Mouse (Mus musculus) spleen, embryonic (tissue): ENCODE results near the gene Fam198a.

Source experiments
- CTCF ChIA-PET: fragments of 350-600 bp; sonication (Branson Sonifier 250); formaldehyde crosslinking; loops from one replicate; lab custom pipeline; 2022; lab: Charles Lee

Gene Fam198a

DNA sequence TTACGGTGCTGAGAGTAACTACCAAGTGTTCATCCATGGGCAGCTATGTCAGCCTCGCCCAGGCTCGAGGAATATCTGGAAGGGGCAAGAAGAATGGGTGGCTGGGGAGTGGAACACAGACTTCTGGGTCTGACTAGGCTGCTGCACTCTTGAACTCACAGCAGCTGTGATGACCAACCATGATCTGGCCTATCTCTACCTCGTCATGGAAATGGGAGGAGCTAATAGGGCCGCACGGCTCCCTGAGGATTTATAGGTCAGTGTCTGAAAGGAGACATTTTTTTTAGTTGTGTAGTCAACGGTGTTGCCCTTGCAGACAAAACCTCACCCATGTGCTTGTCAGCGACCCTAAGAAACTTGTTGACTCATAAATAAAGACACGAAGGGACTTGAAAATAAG is 30.3 kb downstream of the Fam198a start:
- CTCF ChIA-PET: no interaction called here

- CTCF ChIA-PET: no interaction called here
Measured at GRCm38 (mm10) chr9:121981466-121982105, 30.8 kb downstream of the Fam198a start.

- CTCF ChIA-PET: no interaction called here
Measured at GRCm38 (mm10) chr9:121982214-121982613, 31.4 kb downstream of the Fam198a start.

DNA sequence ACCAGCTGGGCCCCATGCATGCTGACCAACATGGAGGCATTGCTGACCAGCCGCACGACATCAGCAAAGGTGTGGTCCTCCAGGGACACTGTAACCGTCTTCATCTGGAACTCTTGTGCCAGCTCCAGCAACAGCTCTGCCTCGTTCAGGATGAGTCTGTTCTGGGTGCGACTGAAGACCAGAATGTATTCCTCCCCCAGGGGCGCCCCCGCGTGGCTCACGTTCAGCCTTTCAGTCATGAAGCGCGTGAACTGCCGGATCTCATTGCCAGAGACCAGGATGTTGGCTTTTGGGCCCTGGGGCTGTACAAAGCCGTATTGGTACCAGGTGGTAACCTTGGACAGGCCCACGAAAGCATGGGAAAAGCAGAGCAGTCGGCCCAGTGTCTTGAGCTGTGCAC is 31.9 kb downstream of the Fam198a start:
- CTCF ChIA-PET: no interaction called here

GRCm38 (mm10) chr9:121983504-121983903 is 32.7 kb downstream of the Fam198a start:
- CTCF ChIA-PET: interaction anchor here (0.7 to 1.2 kb wide), 2 partner anchors 29 to 35 kb away, joined by 3 read pairs; no protein-coding TSS in a partner anchor

DNA sequence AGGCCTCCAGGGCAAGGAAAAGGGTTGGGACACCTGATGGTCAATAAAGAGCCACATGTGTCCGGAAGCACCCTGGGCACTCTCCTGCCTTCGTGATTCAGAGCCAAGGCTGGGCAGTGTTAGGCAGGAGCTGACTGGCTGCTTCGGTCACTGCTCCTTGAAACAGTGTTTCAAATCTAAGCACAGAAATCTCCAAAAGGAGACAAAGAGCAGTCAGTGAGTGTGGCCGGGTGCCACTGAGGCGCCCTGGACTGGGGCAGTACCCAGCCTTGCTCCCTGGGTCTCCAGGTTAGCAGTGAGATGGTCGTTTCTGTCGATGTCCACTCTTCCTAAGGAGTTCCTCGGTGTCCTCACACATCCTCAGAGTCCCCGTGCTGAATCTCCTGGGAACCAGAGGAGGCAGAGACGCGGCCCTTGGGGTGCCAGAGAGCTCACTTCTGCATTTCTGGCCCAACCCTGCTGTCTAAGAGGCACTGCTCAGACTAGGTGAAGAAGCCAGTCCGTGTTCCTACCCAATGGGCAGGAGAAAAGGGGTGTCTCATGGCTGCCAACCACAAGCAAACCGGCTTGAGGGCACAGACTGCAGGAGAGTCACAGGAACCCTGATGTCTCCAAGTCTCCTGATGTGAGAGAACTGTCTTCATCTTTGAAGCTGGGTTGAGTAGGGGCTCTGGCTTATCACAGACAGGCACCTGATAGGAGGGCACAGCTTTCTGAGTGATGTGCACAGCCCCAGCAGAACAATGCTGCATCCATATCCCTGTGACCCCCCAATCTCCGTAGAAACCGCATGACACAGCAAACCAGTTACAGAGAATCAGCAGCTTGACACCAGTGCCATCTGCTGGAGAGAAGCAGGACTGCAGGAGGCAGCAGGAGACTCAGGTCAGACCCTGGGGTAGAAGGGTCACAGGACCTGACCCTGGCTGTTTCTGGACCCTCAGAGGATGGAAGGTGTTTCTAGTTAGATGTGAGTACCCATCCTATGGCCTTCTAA is 34.0 kb downstream of the Fam198a start:
- CTCF ChIA-PET: interaction anchor here (0.6 to 2.1 kb wide), 5 partner anchors 104 to 1412 kb away, joined by 3 to 10 read pairs (median 3); no protein-coding TSS in a partner anchor

DNA sequence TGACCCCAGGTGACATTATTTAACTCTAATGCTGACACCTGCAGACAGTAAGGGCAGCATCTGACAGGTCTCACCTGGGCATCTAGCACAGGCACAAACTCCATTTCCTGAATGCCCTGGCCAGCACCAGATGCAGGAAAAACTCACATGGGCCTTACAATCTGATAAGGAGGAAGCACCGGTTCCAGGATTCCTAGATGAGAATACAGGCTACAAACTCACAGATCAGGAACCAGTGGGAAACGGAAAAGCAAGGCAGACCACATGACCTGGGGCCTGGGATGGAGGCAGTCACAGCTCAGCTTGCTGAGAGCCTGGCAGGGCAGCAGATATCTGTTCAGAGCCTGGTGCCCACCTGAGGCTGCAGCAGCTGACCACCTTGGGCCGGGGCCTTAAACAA is 38.1 kb downstream of the Fam198a start:
- CTCF ChIA-PET: no interaction called here

DNA sequence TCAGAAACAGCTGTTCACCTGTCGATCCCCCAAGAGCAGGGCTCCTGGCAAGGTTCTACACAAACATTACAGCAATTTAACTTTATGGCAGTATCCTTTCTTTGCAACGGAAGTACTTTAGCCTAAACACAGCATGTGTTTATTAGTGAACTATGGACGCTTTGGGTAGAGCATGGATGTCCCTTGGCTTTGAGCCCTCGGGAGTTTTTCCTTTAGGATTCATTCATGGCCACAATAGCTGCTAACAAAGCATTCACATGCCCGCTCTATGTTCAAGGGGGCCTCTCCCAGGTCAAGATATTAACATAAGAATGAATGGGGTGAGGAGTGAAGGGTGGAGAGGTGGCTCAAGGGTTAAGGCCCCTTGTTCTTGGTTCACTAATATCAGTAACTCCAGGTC is 38.7 kb downstream of the Fam198a start:
- CTCF ChIA-PET: no interaction called here

DNA sequence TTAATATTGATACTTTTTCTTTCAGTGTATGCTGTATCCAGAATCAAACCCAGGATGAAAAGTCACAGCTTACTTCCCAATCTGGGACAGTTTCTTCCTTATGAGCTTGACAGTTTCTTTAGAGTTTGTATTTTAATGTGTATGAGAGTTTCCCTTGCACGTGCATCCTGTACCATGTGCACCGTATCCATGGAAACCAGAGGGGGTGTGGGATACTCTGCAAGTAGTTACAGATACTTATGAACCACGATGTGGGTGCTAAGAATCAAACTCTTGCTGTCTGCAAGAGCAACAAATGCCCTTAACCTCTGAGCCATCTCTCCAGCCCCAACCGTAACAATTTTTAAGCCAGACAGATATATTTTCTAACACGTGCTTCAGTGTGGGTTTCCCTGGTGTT is 40.3 kb downstream of the Fam198a start:
- CTCF ChIA-PET: no interaction called here

- CTCF ChIA-PET: no interaction called here
Measured at GRCm38 (mm10) chr9:121993047-121993446, 42.3 kb downstream of the Fam198a start.

- CTCF ChIA-PET: no interaction called here
Measured at GRCm38 (mm10) chr9:121995077-121995476, 44.3 kb downstream of the Fam198a start.

- CTCF ChIA-PET: no interaction called here
Measured at GRCm38 (mm10) chr9:121995508-121996131, 44.8 kb downstream of the Fam198a start.

GRCm38 (mm10) chr9:121997010-121997409 is 46.2 kb downstream of the Fam198a start, which contains the start of gene Pomgnt2:
Gene Pomgnt2, minus strand, starts transcription at chr9:121997110.
- CTCF ChIA-PET: no interaction called here

DNA sequence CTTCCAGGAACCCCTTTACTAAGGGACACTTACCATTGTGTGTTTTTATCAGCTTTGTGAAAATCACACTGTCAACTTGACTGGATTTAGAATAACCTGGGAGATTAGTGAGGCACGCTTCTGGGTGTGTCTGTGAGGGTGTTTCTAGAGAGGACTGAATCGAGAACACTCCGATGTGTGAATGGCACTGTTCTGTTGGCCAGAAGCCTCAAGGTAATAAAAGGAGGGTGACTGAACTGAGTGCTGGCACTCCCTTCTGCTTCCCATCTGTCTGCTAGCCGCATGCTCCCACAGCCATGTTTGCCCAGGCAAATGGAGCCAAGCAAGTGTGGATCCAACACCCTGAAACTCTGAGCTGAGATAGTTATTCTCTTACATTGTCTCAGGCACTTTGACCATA is 47.2 kb downstream of the Fam198a start:
- CTCF ChIA-PET: no interaction called here

GRCm38 (mm10) chr9:122006175-122006574 is 55.4 kb downstream of the Fam198a start:
- CTCF ChIA-PET: no interaction called here

GRCm38 (mm10) chr9:122006609-122007008 is 55.8 kb downstream of the Fam198a start:
- CTCF ChIA-PET: no interaction called here

- CTCF ChIA-PET: no interaction called here
Measured at GRCm38 (mm10) chr9:122008876-122009275, 58.1 kb downstream of the Fam198a start.

GRCm38 (mm10) chr9:122010751-122011150 is 60.0 kb downstream of the Fam198a start:
- CTCF ChIA-PET: no interaction called here

DNA sequence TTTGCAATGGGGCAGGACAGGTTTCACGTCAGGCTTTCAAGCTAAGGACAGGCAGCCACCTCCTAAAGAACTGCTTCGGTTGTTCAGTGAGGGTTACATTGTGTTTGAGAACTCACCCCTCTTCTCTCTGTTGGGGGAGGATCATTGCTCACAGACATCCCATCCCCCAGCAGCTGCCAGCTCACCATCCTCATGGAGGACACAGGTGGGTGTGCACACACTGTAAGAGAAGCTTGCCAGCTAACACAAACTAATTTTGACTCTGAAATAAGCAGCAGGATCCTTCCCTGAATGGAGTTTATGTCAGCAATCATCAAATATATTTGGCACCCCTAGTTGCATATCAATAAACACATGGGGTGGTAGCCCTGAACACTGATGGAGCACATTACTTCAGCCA is 62.0 kb downstream of the Fam198a start:
- CTCF ChIA-PET: interaction anchor here (0.5 to 1.5 kb wide), 2 partner anchors 30 to 172 kb away, joined by 3 read pairs; no protein-coding TSS in a partner anchor

- CTCF ChIA-PET: interaction anchor here (1.5 kb wide), 1 partner anchor 172 kb away, joined by 3 read pairs; no protein-coding TSS in a partner anchor
Measured at GRCm38 (mm10) chr9:122013629-122014028, 62.8 kb downstream of the Fam198a start.

GRCm38 (mm10) chr9:122014241-122014667 is 63.5 kb downstream of the Fam198a start:
- CTCF ChIA-PET: no interaction called here

GRCm38 (mm10) chr9:122018079-122018478 is 67.3 kb downstream of the Fam198a start:
- CTCF ChIA-PET: interaction anchor here (0.7 kb wide), 1 partner anchor 1076 kb away, joined by 4 read pairs; no protein-coding TSS in a partner anchor
